Mouse (Mus musculus) ES-E14 (cell line): Measurements from ENCODE around the gene Ppil2. TPM values are rescaled to one million over a fixed set of nuclear protein-coding genes. Genes with fewer than 3 reads are reported as not detected.

Source experiments
- DNase-seq: peaks from one replicate; pipeline ENCODE4 v3.0.0-alpha.2; 2013; ENCODE audit warnings: low read depth, low spot score
- H3K27ac ChIP-seq: 2 replicates; pipeline ENCODE4 v1.5.1; 2012; ENCODE audit warnings: low read depth, mild to moderate bottlenecking, low read length, moderate library complexity, mixed read lengths; ENCODE audit not compliant: poor library complexity, insufficient read depth, severe bottlenecking
- H3K36me3 ChIP-seq: 2 replicates; pipeline ENCODE4 v1.6.1; 2012; ENCODE audit warnings: mild to moderate bottlenecking, low read length, moderate library complexity, mixed read lengths; ENCODE audit not compliant: control insufficient read depth, poor library complexity, insufficient read depth, severe bottlenecking
- H3K4me1 ChIP-seq, 2 experiments: fragments of 150-350 bp in 1 of 2; sonication (generic) in 1 of 2; 2 replicates each; pipeline ENCODE4 v1.6.1; 2012; ENCODE audit warnings: low read length in 2 of 2, mild to moderate bottlenecking in 1 of 2, mixed read lengths in 1 of 2; ENCODE audit not compliant: control insufficient read depth in 2 of 2, insufficient read depth in 2 of 2, poor library complexity in 1 of 2
- H3K4me3 ChIP-seq, 2 experiments: fragments of 150-350 bp in 1 of 2; sonication (generic) in 1 of 2; 2 replicates each; pipeline ENCODE4 v1.5.1; 2012; ENCODE audit warnings: low read length in 2 of 2, low read depth in 1 of 2, mild to moderate bottlenecking in 1 of 2, mixed read lengths in 1 of 2; ENCODE audit not compliant: insufficient read depth in 1 of 2, poor library complexity in 1 of 2, severe bottlenecking in 1 of 2
- H3K9ac ChIP-seq: 2 replicates; pipeline ENCODE4 v1.6.1; 2012; ENCODE audit warnings: low read depth, mild to moderate bottlenecking, low read length, mixed read lengths; ENCODE audit not compliant: poor library complexity, insufficient read depth, severe bottlenecking
- H3K9me3 ChIP-seq: fragments of 150-350 bp; sonication (generic); 2 replicates; pipeline ENCODE4 v1.6.1; 2012; ENCODE audit warnings: low read depth, mild to moderate bottlenecking, low read length; ENCODE audit not compliant: control insufficient read depth, insufficient read depth
- CHD2 ChIP-seq: IDR thresholded peaks from 2 replicates; pipeline ENCODE4 v1.6.1; 2014; ENCODE audit warnings: mild to moderate bottlenecking, low read depth, low read length, inconsistent platforms
- HCFC1 ChIP-seq: IDR thresholded peaks from 2 replicates; pipeline ENCODE4 v1.6.1; 2012; ENCODE audit warnings: low read length, inconsistent platforms, borderline replicate concordance; ENCODE audit not compliant: insufficient read depth
- MAFK ChIP-seq: IDR thresholded peaks from 2 replicates; pipeline ENCODE4 v1.6.1; 2014; ENCODE audit warnings: mild to moderate bottlenecking, low read depth, low read length, inconsistent platforms; ENCODE audit not compliant: insufficient read depth
- ZC3H11A ChIP-seq: IDR thresholded peaks from 2 replicates; pipeline ENCODE4 v1.6.1; 2012; ENCODE audit warnings: low read depth, mild to moderate bottlenecking, inconsistent platforms, low read length, borderline replicate concordance
- ZNF384 ChIP-seq: IDR thresholded peaks from 2 replicates; pipeline ENCODE4 v1.6.1; 2012; ENCODE audit warnings: low read depth, low read length, inconsistent platforms
- in situ Hi-C, 2 experiments: fragments of 600-800 bp; cut with MboI; formaldehyde crosslinking; loops; one replicate each; pipeline ENCODE4 v1.15.1; 2025; ENCODE audit warnings: low sequenced_read_pairs in 2 of 2, inconsistent platforms in 1 of 2; ENCODE audit not compliant: unreplicated experiment in 2 of 2
- total RNA-seq: library from RNA; depleted of rRNA; stranded (reverse); fragments of 300-350 nt; gene quantifications from 2 replicates; pipeline ENCODE4 v1.2.3, GENCODE M21; 2012

Gene Ppil2
- total RNA-seq, 1 experiment, result 73.2 TPM

- in situ Hi-C loops, result no loop called here
- H3K36me3 ChIP-seq, result no peaks in the 10 kb centered on the region; the same call in 1 of the 2 replicates
- peak within 1 kb of the TSS; percentile 61 for H3K27ac ChIP-seq
- peak within 1 kb of the TSS; percentile 97 for H3K9ac ChIP-seq
- peak; percentile 46 for DNase-seq
- peaks cover 0 to 2% of the 10 kb centered on the region in 2 experiments; a peak in 1 of 4 replicates for H3K4me1 ChIP-seq
- 0 out of 2 replicates have a peak, but pooled peaks have one; percentile 43 for TF ChIP-seq HCFC1
- no peak for TF ChIP-seq CHD2
- no peaks in the 10 kb centered on the region for H3K9me3 ChIP-seq
- peak within 1 kb of the TSS; percentile 83 to 94 for H3K4me3 ChIP-seq
Observed at GRCm38 (mm10) chr16:17069511-17070443, 41.3 kb downstream of the Ppil2 start, which contains the start of gene Ypel1. TSS of gene Ypel1 (plus strand) at chr16:17069696.

DNA sequence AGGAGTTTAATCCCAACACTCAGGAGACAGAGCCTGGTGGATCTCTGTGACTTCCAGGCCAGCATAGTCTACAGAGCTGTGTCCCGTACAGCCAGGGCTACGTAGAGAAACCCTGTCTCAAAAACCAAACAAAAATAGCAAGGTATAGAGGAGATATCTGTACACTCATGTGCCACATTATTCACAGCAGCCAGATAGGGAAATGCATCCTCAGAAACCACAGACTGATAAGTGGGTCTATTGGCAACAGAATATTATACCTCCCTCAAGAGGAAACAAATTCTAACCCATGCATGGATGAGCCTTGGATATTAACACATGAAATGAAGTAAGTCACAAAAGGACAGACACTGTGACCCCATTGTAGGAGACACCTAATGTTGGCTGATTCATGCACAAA, 43.5 kb downstream of the Ppil2 start:
- no peak for TF ChIP-seq MAFK
- TF ChIP-seq CHD2, result no peak
- no peak for TF ChIP-seq ZC3H11A
- no peak for TF ChIP-seq ZNF384
- TF ChIP-seq HCFC1, result no peak
- Histone ChIP-seq H3K4me3 (no peak overlapping the region), H3K4me1 (no peaks in the 10 kb centered on the region), H3K9me3 (no peaks in the 10 kb centered on the region), H3K9ac (no peak overlapping the region), H3K36me3 (no peaks in the 10 kb centered on the region; the same call in 1 of the 2 replicates), H3K27ac (no peak overlapping the region)
- no peak for DNase-seq
- in situ Hi-C loops, result no loop called here

- no peak overlapping the region for H3K27ac ChIP-seq
- no peak for TF ChIP-seq ZNF384
- TF ChIP-seq HCFC1, result no peak
- TF ChIP-seq MAFK, result no peak
- no peak for TF ChIP-seq CHD2
- TF ChIP-seq ZC3H11A, result no peak
- no peaks in the 10 kb centered on the region for H3K9me3 ChIP-seq
- H3K4me3 ChIP-seq, result no peak overlapping the region
- DNase-seq, result no peak
- H3K4me1 ChIP-seq, result no peaks in the 10 kb centered on the region
- in situ Hi-C loops, result no loop called here
- no peaks in the 10 kb centered on the region for H3K36me3 ChIP-seq
- H3K9ac ChIP-seq, result no peak overlapping the region
Observed at GRCm38 (mm10) chr16:17062338-17062737, 48.7 kb downstream of the Ppil2 start.

- Histone ChIP-seq H3K9me3 (no peaks in the 10 kb centered on the region), H3K27ac (no peak overlapping the region), H3K9ac (no peak overlapping the region), H3K4me1 (peaks cover 0 to 4% of the 10 kb centered on the region in 2 experiments; a peak in 1 of 4 replicates), H3K36me3 (no peaks in the 10 kb centered on the region), H3K4me3 (no peak overlapping the region)
- in situ Hi-C loops, result no loop called here
- DNase-seq, result no peak
- no peak for TF ChIP-seq MAFK
Observed at GRCm38 (mm10) chr16:17055584-17055983, 55.5 kb downstream of the Ppil2 start.
